Mouse (Mus musculus): ENCODE data around the gene Dnajb3.

Gene Dnajb3

DNA sequence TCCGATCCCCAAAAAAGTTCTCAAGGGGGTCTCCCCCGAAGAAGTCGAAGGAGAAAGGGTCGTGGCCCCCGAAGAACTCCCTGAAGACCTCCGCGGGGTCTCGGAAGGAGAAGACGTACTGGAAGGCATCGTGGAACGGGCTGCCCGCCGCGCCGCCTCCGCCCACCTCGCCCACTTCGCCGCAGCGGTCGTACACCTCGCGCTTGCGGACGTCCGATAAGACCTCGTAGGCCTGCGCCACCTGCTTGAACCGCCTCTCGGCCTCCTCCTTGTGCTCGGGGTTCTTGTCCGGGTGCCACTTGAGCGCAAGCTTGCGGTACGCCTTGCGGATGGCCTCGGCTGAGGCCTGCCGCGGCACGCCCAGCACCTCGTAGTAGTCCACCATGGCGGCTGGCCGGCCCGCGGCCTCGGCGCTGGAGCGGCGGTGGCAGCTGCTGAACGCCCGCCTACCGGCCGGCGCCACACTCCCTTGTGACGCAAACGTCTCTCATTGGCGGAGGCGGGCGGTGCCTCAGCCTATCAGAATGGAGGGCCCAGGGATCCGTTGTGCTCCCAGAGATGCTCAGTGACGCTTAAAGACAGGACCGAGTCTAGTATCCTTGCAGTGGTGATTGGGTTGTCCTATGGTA, at the start of gene Dnajb3:
Dnajb3 (minus strand) TSS at position 489 of the 629 bp plus-strand sequence.
- DNase-seq, result peak; percentile 89

DNA sequence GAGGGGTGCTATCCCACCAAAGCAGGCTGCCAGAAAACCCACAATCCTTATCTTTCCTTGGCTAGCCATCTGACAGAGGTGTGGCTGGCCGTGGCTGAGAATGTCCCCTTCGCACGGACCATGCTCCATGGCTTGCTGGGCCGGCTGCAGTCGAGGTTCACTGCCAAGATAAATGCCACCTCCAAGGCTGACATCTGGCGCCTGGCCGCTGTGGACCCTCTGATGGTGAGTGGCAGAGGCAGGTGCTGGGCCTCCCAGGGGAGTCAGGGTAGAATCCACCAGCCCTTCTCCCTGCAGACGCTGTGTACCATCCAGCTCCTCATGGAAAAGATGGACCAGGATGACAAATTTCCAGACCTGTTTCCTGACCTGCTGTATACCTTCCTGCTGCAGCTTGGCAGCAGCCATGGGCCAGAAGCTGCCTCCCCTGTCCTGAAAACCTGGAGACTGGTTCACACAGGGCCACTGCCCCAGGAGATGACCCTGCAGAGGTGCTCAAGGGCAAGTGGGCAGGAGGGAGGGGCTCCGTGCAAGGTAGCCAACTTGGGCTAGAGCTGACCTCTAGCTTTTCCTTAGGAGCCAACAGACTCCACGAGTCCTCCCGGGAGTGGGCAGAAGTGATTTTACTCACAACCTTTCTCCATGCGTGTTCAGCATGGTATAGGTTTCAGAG, 49.3 kb upstream of the Dnajb3 start:
- DNase-seq, result no peak

DNA sequence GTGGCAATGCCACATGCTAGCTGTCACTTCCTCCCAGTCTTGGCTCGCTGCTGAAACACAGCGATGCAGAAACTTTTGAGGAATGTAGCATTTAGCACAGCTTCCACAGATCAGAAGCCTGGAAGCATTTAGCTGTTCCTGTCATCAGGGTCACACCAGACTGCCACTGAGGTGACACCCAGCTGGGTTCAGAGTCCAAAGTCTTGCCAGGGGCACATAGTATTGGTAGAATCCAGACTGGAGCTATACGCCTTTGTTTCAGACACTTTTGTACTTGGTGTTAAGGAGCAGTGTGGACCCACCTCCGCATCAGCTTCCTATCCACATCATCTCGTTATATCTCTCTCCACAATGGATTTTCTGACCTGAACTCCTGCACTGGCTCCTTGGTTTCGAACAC, 48.0 kb upstream of the Dnajb3 start:
- DNase-seq, result no peak

DNA sequence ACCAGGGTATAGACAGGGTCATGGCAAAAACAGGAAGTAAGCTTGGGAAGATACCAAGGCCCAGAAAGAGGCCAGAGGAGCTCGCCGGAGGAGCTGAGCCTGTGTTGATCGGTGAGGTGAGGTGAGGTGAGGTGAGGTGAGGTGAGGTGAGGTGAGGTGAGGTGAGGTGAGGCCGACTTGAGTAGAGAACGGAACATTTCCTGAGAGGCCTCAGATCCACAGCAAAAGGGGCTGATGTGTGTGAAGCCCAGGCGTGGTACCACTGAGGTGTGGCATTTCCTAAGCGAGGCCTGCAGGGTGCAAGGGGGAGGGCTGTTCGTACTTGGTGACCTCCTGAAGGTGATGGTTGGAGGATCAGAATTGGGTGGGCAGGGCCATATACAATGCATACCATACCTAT, 47.5 kb upstream of the Dnajb3 start:
- no peak for DNase-seq

DNA sequence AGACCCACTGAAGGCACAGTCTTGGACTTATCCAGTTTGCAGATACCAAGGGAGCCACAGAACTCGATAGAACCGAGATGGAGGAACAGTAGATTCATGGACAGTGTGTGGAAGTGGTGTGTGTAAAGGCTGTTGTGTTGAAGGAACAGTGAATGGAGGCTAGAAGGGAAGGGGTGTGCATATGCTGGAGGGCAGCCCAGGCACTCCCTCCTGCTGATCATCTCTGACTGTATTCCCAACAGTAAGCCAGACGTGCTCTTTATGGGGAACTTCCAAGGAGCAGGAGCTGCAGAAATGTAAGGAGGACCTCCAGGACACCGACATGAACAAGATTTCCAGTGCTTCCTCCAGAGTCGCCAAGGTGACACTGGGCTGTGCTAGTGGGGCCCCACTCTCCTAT, 44.4 kb upstream of the Dnajb3 start:
- DNase-seq, result no peak

DNA sequence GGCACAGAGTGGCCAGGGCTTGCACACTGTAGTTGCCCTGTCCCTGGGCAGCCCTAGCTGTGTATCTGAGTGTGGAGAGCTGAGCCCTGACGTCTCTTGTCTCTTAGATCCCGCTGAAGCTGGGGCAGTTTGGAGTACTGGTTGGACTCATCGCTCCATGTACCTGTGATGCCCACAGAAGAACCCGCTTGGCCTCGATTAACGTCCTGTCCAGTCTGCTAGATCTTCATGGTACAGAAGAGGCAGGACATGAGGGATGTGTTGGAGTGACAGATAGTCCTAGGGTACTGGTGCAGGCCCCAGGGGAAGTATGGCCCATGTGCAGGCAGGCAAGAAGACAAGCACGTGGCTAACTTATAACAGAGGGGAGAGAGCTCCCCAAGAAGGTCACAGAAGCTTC, 44.0 kb upstream of the Dnajb3 start:
- no peak for DNase-seq

DNA sequence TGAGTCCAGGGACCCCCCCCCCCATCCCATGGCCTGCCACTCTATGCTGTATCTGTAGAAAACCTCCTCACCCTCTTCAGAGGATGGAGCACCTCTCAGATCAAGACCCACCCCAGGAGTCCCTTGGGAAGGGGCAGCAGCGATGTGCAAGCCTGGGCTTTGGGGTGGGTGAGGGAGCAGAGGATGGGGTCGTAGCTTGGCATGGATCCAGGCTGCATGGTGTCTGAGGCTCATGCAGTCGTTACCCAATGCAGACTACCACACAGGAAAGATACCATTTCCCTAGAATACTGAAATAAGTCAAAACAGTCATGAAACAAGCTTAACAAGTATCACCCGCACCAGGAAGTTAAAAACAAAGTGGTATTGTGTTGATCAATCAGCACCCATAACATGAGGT, 43.1 kb upstream of the Dnajb3 start:
- no peak for DNase-seq

DNA sequence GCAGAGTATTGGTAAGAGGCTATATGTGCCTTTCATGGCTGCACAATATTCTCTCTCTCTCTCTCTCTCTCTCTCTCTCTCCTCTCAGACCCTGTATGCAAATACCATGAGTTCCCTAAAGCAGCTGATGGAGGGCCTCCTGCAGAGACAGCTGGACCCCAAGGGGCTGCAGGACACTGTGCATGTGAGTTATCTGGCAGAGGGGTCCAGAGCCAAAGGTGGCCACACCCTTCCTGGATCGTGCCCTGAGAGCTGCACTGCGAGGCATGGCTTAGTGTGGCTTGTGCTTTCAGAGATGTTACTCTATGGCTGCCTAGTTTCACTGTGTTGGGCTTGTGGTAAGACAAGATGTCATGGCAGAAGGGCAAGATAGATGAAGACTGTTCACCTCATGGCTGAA, 42.1 kb upstream of the Dnajb3 start:
- DNase-seq, result no peak

DNA sequence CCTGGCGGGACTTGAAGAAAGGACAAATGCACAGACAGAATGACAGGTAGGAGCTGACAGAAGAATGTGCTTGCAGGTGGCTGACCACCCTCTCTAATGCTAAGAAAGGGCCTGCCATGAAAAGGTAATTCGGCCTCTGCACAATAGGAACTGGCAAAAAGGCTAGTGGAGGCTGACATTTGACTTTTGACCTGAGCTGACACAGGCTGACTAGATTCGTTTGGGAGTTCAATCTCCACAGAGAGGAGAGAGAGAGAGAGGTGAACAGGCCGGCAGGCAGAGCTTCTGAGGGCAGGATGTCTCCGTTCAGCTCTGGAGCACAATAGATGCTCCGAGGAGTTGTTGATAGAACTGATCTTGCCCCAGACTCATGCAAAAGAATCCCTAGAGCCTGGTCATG, 40.8 kb upstream of the Dnajb3 start:
- DNase-seq, result no peak

DNA sequence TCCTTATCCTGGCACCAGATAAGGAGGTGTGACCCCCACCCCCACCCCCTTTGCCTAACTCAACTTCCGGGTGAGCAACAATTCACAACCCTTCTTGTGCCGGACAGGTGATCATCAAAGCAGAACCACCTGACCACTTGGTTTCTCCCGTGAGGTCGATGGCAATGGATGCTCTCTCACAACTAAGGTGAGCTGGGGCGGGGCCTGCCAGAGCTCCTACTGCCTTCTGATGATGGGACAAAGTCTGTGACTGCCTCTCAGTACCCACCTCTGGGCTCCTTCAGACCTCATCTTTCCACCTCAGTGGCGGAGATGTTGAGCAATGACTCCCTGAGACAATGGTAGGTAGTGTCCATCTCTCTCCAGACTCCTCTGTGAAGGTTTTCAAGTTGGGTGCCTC, 40.3 kb upstream of the Dnajb3 start:
- no peak for DNase-seq

DNA sequence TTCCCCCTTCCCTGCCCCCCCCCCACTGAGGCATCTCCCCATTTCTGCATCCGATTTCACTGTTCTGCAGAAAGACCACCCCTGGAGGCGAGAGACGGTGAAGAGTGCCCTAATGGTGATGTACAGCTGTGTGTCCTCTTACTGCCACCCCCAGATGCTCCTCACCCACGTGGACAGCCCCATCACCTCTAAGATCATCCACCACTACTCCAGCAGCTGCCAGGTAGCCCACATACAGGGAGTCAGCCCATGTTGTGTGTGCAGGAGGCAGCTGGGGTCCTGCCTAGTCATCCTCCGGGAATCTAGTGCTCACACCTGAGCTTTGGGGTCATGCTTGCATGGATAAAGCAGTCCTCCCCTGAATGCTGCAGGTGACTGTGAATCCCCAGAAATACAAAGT, 38.3 kb upstream of the Dnajb3 start:
- DNase-seq, result no peak

DNA sequence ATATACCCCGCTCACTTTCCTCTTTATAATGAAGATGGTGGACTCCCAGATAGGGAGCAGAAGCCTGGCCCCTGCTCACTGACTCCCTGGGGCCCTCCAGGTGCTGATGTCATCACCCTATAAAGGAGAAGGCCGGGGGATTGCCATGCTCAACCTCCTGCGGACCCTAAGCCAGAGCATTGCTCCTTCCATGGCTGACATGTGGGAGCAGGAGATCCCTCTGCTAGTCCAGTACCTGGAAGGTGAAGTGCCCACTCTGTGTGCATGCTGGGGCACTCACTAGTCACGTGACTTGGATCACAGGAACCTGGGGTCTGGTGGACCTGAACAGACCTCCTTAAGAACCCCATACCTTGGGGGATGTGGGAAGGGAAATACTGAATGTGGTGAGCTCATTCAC, 35.0 kb upstream of the Dnajb3 start:
- no peak for DNase-seq

DNA sequence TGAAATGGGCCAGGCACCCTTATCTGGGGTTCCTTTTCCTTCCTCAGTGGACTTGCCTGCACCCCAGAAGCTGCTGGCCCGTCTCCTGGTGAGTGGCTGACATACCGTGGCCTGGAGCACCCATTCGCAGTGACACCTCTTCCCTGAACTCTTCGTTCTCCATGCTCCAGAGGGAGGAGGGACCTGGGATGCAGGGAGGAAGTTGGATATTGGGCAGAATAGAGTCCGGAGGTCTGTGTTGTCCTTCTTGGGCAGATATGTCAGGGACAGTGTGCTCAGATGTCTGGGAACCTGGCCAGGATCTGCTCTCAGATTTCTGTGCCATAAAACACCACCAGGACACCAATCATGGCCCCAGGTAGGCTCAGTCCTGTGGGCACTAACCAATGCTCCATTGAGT, 34.5 kb upstream of the Dnajb3 start:
- no peak for DNase-seq

DNA sequence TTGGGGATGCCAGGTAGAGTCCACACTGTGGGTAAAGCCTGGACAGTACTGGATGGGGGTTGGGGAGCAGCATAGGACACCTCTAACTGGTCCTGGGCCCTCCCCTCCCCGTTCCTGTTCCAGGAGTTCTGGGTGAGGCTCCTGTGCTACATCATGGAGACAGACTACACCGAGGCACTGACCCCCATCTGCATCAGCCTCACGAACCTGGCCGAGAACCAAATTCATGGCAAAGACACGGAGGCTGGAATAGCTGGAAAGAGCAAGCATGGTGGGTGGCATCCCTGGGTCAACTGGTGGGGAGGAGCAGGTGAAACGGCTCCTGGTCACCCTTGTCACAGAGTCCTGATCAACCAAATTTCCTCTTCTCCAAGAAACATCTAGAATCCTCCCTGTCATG, 33.2 kb upstream of the Dnajb3 start:
- no peak for DNase-seq

DNA sequence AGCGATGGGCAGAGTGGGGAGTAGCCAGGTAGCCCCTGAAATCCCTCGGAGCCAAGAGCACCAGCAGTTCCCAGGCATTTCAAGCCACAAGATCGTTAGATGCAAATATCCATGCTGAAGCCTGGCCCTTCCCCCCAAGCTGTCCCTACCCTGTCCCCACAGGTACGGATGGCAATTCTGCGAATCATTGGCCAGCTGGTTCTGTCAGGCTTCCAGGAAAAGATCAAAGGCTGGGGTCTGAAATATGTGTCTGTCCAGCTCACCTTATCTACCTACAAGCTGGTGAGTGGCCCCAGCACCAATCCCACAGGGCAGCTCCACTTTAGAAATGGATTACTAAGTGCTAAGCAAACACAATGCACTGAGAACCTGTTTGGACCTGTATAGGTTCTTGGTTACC, 31.7 kb upstream of the Dnajb3 start:
- DNase-seq, result no peak

DNA sequence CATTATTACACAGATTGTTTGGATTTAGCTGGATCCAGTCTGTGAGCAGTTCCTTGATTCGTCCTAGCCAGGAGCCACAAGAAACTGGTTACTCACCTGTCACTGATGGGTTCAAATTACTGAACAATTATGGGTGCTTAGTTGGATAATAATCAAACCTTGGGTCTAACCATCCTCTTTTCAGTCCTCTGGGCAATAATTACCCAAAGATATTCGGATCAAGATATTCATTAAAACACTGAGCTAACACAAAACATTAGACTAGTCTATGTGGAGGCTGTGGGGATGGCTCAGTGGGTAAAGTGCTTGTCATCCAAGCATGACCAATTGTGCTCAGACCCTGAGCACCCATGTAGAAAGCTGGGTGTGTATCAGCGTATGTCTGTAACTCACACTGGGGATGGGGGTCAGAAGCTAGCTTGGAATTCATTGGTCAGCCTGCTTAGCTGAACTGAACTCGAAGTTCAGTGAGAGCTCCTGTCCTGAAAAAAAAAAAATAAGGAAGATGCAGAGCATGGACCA, 30.4 kb upstream of the Dnajb3 start:
- no peak for DNase-seq

DNA sequence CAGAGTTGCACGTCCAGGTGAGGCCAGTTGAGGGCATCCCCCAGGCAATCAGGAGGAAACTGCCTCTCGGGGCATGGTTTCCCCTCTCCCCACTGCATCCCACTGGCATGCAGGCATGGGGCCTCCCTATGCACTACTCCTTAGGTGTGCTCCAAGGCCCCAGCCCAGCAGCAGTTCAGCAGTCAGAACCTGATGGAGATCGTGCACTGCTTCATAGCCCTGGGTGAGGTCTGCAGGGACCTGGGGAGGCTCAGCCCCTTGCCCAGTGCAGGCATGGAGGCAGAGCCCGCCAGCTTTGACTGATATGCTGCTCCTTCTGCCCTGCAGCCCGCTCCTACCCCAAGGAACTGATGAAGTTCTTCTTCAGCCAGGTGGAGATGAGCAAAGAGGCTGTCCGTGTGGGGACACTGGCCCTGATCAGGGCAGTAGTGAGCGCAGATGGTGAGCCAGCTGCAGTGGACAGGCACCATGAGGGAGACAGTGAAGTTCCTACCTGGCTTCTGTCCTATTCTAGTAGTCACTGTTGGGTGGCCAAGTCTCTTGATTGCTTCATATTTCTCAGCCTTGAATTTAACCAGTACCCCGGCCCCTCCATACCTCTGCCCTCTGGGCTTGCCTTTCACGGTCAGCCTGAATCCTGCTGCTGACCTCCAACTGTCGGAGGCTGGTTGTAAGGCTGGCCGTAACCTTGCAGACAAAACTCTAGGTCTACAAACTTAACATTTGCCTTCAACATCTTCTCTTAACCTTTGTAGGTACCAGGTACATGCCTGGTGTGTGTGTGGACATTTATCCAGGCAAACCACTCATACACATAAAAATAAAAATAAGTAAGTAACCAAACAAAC, 29.7 kb upstream of the Dnajb3 start:
- DNase-seq, result no peak

DNA sequence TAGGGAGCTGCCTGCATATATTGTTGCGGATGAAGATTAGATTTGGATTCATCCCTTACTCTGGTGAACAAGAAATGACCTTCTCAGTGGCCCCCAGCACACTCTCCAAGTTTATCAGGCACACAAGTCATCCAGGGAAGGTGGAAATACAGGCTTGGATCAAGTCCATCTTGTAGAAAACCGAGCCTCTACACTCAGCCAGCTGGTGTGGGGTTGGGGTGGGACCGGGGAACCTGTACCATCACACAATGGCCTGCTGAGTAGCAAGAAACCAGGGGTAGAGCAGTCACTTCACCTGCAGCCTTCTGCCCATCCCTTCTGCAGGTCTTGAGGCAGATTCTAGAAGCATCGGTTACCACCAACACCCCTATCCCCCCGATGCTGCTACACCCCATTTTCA, 29.1 kb upstream of the Dnajb3 start:
- DNase-seq, result no peak

DNA sequence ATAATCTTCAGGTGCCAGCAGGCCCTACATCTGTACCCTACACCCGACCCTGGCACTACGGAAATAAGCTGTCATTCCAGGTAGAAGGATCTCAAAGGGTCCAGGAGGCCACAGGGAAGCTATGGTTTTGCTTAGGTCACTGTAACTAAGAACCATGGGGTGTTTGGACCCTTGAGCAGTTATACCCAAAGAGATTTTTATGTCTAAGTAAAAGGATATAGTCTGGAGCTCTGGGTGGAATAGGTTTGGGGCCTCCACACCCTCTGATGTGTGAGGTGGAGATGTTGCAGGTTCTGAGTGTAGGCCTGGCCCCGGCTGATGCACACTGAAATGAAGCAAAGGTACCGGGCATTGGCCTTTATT, 28.6 kb upstream of the Dnajb3 start:
- DNase-seq, result no peak

DNA sequence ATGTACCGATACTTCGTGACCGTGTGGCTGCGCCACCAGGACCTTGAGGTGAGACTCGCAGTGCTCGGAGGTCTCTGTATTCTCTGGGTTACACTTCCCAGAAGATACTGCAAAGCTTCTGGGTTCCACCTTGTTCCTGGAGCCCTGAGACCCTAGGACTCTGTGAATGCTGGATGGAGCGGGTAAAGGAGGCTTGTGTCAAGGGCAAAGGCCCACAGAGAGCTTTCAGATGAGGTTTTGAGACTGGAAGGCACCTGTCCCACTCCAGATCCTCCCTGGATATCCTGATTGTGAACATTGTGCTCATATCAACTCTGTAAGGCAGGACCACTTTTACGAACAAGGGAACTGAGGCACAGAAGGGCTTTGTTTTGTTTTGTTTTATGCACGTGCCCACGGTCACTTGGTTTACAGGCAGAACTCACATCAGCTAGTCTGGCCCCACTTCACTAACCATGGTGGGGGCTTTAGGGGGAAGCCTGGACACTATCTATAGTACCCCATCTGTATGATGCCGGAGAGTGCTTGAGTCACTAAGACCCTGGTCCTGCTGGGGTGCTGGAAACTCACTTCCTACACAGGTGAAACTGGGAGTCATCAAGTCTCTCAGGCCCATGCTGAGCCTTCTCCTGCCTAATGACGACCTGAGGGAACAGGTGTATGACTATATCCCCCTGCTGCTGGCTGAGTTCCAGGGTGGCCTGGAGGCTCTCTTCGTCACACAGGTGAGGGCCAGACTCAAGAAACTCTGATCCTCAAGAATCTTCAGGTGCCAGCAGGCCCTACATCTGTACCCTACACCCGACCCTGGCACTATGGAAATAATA, 28.1 kb upstream of the Dnajb3 start:
- DNase-seq, result no peak

DNA sequence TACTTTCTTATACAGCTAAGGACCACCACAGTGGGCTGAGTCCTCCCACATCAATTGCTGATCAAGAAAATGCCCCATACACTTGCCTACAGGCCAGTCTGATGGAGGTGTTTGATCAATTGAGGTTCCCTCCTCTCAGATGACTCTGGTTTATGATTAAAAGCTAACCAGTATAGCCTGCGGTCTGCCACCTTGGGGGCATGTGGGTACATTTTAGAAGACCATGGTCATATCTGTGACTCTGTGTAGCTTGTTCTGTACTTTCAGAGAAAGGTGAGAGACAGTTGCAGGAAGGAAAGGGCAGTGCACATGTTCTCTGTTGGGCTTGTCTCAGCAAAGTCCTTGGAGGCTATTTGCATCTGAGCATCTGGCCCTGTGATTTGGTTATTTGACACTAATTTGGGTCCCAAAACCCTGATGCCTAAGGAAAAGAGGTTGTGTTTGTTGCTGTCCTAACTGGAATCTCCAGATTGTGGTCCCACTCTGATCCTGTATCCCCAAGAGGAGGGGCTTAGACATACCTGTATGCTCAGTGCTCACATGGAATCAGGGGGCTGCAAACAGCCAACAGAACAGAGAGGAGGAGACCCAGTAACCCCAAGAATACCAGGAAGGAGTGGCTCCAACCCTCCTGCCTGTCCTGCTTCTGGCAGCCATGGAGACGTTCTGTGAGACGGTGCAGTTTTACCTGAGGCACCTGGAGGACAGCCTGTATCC, 27.2 kb upstream of the Dnajb3 start:
- no peak for DNase-seq

DNA sequence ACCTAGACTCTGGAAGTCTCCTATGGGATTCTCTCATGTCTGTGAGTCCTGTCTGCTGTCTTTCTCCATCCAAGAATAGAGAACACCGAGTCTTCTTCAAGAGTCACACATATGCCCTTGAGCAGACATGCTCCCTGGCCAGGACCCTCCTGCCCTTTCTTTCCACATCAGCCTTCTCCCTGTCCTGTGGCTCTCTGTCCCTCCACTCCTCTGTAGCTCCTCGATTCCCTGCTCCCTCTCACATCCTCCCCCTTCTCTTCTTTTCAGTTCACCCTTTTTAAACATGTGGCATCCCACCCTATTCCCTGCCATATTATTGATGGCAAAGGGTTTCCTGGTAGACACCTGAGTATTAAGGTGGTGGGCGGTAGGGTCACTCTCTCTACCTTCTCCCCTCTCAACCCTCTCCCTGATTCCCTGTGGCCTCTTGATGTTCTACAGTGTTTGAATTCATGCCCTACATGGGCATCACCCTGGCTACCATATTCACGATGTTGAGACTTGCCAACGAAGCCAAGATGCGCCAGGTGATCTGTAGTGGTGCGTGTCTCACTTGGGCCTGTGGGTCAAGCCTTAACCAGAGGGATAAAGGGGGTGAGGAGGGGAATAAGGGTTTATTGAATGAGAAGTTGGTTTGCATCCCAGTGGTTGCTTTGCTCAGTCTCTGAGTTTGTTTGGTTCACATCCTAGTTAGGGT, 26.4 kb upstream of the Dnajb3 start:
- DNase-seq, result no peak

Data from right cerebral cortex, postnatal 25 days (tissue).